Mouse (Mus musculus): ENCODE data around the gene Tet1.

The Tet1 gene

GRCm38 (mm10) chr10:62892549-62893232, 16.1 kb downstream of the Tet1 start:
- DNase-seq (ENCODE audit: low spot score) = no peak

DNA sequence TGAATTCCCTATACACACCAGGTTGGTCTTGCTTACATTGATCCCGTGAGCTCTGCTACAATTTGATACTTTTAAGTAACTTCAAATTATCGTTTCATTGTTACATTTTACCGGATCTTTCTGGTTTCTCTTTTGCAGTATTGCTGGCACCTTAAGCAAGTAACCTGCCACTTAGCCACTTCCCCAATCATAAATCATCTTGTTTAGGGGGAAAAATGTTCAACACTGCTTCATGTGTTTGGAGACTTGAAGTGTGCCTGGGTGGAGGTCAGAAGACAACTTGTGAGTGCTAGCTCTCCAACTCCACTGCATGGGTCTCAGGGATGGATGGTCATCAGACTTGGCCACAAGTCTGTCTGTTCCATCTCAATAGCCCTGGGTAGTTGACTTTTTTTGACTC, 17.8 kb downstream of the Tet1 start:
- no peak for DNase-seq (ENCODE audit: low spot score)

DNA sequence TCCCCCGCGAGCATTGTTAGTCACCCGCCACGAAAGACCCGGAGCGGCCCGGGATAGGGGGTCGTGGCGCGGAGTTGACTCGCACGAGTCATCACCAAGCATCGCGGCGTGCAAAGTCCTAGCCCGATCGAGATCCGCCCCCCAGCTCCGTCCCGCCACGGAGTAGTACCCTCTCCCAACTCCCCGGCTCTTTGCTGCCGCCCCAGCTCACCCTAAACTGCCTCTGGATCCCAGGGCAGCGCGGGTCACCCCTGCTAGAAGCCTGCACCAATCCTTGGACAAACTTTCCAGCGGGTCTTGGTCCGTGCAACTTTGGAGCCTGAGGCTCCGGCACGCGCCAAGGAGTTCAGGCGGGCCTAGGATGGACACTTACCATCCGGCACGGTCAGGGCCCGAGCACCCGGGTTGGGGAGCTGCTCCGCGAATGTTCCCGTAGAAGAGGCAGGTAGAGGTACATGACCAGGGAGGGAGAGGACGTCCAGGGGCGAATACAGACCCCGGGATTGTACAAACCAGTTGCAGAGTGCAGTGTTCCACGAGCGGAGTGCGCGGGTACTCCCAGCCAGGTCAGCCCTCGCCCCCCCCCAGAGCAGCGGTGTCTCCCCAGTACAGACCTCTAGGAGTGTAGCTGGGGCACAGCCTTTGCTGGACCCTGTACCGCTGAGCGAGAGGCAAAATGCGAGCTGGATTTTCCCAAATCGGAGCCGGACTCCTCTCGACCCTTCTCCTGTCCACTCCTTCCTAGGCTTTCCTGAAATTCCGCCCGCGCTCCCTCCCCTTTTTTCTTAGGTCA, 21.8 kb downstream of the Tet1 start:
- DNase-seq (ENCODE audit: low spot score) = peak; percentile 6

GRCm38 (mm10) chr10:62885969-62886798, 22.6 kb downstream of the Tet1 start:
- peak; percentile 14 for DNase-seq (ENCODE audit: low spot score)

GRCm38 (mm10) chr10:62885460-62885859, 23.3 kb downstream of the Tet1 start:
- no peak for DNase-seq (ENCODE audit: low spot score)

GRCm38 (mm10) chr10:62884517-62884916, 24.3 kb downstream of the Tet1 start:
- no peak for DNase-seq (ENCODE audit: low spot score)

- peak; percentile 13 for DNase-seq (ENCODE audit: low spot score)
These were observed 24.8 kb downstream of the Tet1 start for GRCm38 (mm10) chr10:62883933-62884372.

DNA sequence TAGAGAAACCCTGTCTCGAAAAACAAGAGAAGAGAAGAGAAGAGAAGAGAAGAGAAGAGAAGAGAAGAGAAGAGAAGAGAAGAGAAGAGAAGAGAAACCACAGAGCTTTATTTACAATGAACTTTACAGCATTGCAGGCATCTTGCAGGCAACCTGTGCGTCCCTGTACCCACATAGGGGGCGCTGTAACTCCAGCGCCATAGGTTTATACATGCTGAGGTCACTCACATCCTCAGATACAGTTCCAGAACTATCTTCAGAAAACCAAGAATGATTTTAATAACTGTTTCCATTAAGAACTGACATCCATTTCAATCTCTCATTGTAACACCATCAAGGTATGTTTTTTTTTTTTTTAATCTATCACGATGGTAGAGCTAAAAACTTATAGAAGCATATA, 27.6 kb downstream of the Tet1 start:
- peak; percentile 18 for DNase-seq (ENCODE audit: low spot score)

DNA sequence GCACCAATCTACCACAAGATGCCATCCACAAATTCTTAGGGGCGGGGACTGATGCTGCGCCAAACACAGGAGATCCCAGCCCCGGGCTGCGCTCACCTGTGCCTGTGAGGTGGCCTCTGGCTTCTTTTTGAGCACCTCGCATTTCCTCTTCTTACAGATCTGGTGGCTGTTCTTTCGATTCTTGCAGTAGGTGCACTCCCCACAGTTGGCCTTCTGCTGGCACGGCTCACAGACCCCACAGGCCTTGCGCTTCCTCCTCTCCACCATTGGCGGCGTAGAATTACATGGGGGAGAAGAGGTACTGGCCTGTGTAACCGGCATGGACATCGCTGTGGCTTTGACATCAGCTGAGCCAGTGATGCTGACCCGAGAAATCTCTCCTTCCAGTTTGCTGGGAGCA, 30.7 kb downstream of the Tet1 start:
- DNase-seq (ENCODE audit: low spot score) = no peak

GRCm38 (mm10) chr10:62875565-62875964, 33.2 kb downstream of the Tet1 start:
- no peak for DNase-seq (ENCODE audit: low spot score)

GRCm38 (mm10) chr10:62874828-62875227, 34.0 kb downstream of the Tet1 start:
- no peak for DNase-seq (ENCODE audit: low spot score)

- no peak for DNase-seq (ENCODE audit: low spot score)
These were observed 42.6 kb downstream of the Tet1 start for GRCm38 (mm10) chr10:62866035-62866791.

DNA sequence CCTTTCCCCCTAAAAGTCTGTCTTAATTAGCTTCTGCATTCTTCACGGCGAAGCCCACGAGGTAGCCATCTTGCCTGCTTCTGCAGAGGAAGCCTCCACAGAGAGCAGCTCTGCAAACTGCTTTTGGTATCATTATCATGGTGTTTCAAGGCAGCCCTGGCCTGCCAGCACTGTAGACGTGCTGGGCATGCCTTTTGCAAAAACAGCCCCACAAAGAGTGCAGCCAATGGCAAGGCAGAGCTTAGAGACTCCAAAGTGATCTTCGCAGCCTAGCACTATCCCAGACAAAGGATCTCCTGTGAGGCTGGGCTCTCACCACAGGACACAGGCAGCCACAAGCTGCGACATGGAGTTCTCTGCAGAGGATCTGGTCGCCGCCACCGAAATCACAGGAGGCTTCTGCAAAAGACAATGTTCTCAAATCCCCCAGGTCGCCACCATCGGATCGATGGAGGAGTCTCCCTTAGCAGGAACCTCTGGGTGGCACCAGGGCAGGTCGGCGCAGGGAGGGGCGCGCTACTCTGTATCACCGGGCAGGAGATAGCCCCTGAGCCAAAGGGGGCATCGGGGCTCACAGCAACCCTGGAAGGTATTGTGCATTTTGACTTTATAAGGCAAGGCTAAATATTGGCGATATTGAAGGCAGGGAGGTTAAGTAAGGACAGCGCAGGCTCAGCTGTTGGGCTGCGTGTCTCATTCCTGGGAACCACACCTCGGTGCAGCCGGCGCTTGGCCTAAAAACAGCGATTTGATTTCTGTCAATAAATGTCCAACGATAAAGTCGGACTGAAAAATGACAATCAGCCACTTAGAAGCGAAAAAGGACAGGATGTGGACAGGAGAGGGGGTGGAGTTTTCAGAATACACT, 43.4 kb downstream of the Tet1 start:
- DNase-seq (ENCODE audit: low spot score) = peak; percentile 62

DNA sequence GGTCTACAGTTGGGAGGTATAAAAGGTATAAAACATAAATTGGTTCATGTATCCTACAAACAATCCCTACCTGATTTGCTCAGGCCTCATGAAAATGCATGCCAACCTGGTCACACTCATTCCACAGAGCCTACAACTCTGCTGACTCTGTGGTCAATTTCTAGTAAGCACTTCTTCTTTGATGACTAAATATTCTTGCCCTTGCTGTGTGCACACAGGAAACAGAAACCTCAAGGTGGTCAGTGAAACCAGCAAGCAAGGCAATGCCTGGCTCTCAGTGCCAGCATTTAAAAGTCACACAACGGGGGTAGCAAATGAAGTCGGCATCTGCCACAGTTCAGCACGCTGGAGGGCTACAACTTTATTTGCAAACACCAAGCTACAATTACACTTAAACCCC, 45.2 kb downstream of the Tet1 start:
- no peak for DNase-seq (ENCODE audit: low spot score)

DNA sequence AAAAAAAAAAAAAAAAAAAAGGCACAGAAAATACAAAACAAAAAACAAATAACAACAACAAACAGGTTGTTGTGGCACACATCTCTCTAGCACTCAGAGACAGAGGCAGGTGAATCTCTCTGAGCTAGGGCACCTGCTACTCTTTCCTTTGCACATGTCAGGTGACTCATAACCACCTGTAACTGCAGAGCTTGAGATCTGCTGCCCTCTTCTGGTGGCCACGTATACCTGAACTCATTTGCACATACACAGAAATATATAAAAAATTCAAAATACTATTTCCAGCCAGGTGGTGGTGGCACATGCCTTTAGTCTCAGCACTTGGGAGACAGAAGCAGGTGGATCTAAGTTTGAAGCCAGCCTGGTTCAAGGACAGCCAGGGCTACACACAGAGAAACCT, 46.4 kb downstream of the Tet1 start:
- peak; percentile 52 for DNase-seq (ENCODE audit: low spot score)

DNA sequence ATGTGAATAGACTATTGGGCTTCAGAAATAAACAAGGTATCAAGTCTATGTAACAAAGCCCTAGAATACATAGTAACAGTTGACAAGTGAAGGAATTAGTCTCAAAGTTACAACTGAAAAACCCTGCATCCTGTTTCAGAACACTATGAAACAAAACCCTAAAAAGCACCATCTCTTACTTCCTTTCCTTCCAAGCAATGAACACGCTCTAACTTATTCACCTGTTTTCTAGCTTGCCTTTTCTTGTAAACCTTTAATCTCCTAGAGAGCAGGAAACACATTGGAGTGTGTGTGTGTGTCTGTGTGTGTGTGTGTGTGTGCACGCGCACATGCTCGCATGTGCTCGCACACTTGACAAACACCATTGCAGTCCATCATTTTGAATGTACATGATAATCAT, 49.8 kb downstream of the Tet1 start:
- DNase-seq (ENCODE audit: low spot score) = peak; percentile 49

DNA sequence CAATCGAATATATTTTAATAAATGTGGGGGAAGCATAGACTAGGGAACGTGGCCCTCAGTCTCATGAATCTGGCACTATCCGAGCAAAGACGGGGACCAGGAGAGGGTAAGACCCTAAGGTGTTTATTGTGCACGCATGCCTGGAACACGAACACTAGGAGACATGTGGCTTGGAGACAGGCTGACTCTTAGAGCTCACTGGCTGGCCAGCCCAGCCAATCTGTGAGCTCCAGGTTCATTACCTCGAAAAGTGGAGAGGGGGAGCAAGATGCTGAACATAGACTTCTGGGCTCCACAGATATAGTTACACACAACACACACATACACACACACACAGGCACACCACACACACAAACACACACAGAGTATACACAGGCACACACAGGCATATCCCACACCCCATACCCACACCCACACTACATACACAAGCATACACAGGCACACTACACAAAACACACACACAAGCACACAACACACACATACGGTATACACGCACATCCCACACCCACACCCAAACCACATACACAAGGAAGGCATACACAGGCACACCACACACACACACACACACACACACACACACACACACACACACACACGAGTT, 52.0 kb downstream of the Tet1 start:
- no peak for DNase-seq (ENCODE audit: low spot score)

DNA sequence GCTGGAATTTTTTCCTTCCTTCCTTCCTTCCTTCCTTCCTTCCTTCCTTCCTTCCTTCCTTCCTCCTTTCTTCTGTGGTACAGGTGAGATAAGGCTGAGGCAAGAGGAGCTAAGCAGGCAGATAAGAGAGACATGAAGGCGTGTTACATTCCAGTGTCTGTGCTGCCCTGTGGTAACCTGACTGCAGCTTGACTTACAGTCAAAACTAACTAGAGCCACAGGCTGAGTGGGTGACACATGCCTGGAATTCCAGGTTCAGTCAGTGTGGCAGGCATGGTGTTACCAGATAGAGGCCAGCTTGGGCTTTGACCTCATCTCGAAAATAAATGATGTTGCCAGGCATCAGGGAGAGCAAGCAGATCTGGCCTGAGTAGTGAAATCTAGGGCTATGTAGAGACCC, 53.8 kb downstream of the Tet1 start:
- no peak for DNase-seq (ENCODE audit: low spot score)

GRCm38 (mm10) chr10:62854581-62854980, 54.2 kb downstream of the Tet1 start:
- no peak for DNase-seq (ENCODE audit: low spot score)

DNA sequence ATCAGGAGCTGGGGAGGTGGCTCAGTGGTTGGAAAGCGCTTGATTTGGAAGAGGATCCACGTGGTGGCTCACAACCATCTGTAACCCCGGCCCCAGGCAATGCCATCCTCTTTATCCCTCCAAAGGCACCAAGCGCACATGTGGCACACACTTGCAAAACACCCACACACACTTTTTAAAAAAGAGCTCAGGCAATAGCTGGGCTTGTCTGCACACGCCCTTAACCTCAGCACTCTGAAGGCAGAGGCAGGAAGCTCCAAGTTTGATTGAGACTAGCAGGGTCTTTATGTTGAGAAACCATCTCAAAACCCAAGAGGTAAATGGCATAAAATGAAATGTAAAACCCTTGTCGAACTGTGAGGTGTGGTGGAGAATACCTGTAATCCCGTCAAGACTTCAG, 57.2 kb downstream of the Tet1 start:
- peak; percentile 48 for DNase-seq (ENCODE audit: low spot score)

GRCm38 (mm10) chr10:62851025-62851424, 57.8 kb downstream of the Tet1 start:
- no peak for DNase-seq (ENCODE audit: low spot score)
